Mouse (Mus musculus) lung, adult 18-20 months (tissue): Measurements from ENCODE around the gene Opn1sw.
"Not testable (repeated sequence)": the region's sequence is repeated elsewhere in the genome, so short reads cannot be mapped to it uniquely, and the experiment has no call there.

Experiments
- DNase-seq, 2 experiments: peaks; one replicate each; pipeline ENCODE4 v3.0.0; 2022; ENCODE audit warnings: mixed read lengths in 2 of 2

The Opn1sw gene

GRCm38 (mm10) chr6:29395910-29396713 lies 7.8 kb upstream of the Opn1sw start, which contains the start of gene Ccdc136:
Ccdc136 (plus strand) TSS chr6:29396309.
- DNase-seq: peak; percentile 79 to 84

DNA sequence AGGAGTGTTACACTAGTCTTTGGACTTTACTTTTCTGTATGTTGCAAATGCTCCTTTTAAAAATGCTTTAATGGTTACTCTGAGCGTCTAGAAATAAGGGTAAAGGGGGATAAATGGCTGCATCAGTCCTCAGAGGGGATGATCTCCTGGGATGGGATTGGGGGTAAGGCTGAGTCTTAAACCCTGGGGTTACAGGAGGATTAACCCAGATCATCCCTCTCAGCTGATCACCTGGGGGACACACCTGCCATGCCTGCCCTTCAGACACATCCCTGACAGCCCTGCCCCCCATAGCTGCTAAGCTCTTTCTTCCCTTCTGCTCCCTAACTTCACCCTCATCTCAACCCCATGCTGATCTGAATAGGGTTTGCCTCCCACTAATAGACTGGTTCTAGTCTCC lies 6.0 kb upstream of the Opn1sw start:
- DNase-seq: no peak

GRCm38 (mm10) chr6:29391802-29392201 lies 3.5 kb upstream of the Opn1sw start:
- DNase-seq: no peak

- not testable (repeated sequence) for DNase-seq
Measured at GRCm38 (mm10) chr6:29391241-29391640, 3.0 kb upstream of the Opn1sw start.

- DNase-seq: not testable (repeated sequence)
Measured at GRCm38 (mm10) chr6:29390500-29390899, 2.2 kb upstream of the Opn1sw start.

DNA sequence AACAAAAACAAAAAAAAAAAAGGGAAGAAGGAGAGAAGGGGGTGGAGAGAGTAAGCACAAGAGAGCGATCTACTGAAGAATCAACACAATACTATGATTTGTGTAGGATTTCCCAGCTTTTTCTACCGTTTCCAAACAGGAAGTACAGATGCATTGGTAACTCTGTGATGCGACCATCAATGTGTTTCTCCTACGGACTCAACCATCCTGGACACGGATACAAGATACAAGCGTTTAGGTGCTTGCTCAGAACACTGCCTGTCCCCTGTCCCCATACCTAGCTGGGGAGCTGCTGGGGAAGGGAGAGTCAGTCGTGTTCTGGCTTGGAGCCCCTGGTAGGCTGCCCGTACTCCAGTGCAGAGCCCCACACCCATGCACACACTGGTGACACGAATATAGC lies 1.2 kb upstream of the Opn1sw start:
- no peak for DNase-seq

DNA sequence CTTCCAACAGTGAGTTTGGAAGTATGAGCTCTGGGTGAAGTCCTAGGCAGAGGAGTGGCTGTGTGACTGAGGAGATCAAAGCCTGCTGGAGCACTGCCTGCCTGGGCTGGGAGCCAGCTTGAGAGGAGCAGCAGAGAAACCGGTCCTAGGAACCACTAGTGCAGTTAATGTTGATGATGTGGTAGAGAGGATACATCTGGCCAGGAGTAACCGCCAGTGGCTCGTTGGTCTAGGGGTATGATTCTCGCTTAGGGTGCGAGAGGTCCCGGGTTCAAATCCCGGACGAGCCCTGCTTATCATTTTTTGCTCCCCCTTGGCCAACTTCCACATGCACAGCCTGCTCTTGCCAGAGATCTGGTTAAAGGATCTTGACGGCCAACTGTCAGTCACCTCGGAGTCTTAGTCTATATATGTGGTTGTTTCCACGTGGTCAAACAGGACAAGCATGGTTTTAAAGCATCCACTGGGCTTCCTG lies 375 bp upstream of the Opn1sw start:
- DNase-seq: peak; percentile 87 to 92

GRCm38 (mm10) chr6:29382442-29382841 lies 5.8 kb downstream of the Opn1sw start:
- DNase-seq: no peak

- DNase-seq: no peak
Measured at GRCm38 (mm10) chr6:29379954-29380353, 8.3 kb downstream of the Opn1sw start.

DNA sequence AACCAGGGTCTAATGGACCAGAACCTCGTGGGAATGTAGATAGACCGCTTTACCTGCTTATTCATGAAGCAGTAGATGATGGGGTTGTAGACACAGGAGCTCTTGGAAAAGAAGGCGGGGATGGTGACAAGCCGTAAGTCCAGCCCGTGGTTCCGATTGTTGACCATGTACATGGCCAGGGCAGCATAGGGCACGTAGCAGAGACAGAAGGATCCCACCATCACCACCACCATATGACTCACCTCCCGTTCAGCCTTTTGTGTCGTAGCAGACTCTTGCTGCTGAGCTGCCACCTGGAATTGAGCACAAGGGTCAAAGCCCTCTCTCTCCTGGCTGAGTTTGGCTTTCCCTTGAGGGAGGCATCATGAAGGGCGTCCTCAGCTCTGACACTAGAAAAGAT lies 9.6 kb downstream of the Opn1sw start:
- no peak for DNase-seq

GRCm38 (mm10) chr6:29377386-29377785 lies 10.9 kb downstream of the Opn1sw start:
- no peak for DNase-seq

DNA sequence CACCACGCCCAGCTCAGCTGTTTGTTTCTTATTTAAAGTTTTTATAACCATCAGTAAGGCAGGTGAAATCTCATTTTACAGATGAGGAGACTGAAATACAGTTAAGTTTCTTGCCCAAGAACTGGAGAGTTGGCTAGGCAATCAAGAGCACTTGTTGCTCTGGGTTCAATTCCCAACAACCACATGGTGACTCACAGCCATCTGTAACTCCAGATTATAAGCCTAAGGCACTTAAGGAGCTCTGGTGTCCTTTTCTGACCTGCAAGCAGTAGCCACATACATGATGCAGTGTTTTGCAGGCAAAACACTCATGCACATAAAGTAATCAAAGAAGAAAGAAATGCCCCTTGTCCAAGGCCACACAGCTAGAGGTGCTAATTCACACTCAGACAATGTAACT lies 23.0 kb downstream of the Opn1sw start:
- no peak for DNase-seq

GRCm38 (mm10) chr6:29363129-29363515 lies 25.1 kb downstream of the Opn1sw start:
- DNase-seq: no peak

GRCm38 (mm10) chr6:29362246-29363128 lies 25.8 kb downstream of the Opn1sw start:
- peak in 1 of 2 experiments; percentile 33 for DNase-seq

DNA sequence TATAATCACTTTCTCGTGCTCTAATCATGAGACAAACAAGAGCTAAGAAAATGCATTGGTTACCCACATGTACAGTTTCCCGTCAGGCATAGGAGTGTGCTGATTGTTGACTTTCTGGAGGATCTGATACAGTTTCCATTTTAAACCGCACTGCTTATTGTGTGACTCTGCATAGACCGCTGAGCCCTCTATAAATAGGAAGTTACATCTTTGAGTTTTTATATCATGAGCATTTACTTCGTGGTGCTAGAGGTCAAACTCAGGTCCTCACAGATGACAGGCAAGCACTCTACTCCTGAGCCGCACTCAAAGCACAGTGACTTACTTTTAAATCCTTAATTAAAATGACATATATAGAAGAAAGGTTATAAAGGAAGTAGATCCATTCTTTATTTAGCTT lies 28.1 kb downstream of the Opn1sw start:
- DNase-seq: no peak

DNA sequence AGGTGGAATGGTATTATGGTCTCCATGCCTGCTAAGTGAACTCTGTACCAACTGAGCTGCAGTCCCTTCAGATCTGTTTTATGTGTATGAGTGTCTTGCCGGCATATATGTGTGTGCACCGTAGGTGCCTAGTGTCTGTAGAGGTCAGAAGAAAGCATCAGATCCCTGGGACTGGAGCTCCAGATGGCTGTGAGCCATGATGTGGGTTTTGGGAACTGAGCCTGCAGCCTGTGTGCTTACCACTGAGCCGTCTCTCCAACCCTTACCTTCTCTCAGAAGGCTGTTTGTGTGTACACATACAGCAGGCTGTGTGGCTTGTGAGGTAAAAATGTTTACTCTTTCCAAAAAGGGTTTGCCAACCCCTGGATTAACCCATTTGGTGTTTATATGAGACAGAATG lies 28.9 kb downstream of the Opn1sw start:
- no peak for DNase-seq

- DNase-seq: no peak
Measured at GRCm38 (mm10) chr6:29352816-29353215, 35.5 kb downstream of the Opn1sw start.

- DNase-seq: no peak
Measured at GRCm38 (mm10) chr6:29351613-29352012, 36.7 kb downstream of the Opn1sw start.

- no peak for DNase-seq
Measured at GRCm38 (mm10) chr6:29348371-29348724, 39.9 kb downstream of the Opn1sw start.

- DNase-seq: peak; percentile 100
Measured at GRCm38 (mm10) chr6:29347665-29348370, 40.5 kb downstream of the Opn1sw start, which contains the start of gene Calu. Calu (plus strand) TSS chr6:29348069.

DNA sequence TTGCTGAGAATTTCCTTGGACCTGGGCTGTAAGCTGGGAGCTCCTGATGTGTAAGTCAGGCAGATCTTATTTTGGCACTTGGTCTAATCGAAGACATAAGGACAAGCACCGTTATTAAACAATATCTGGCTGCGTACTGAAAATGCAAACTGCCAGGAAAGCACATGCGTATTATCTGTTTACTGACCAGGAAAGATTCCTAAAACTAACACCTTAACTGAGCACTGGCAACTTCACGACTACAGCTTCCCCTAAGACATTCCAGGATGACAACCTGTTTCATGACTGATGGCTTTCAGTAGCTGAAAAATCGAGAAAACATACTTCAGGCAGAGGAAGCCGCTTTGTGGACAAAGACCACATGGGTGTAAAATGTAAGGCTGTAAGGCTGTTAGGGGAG lies 41.1 kb downstream of the Opn1sw start:
- DNase-seq: peak in 1 of 2 experiments; percentile 8

DNA sequence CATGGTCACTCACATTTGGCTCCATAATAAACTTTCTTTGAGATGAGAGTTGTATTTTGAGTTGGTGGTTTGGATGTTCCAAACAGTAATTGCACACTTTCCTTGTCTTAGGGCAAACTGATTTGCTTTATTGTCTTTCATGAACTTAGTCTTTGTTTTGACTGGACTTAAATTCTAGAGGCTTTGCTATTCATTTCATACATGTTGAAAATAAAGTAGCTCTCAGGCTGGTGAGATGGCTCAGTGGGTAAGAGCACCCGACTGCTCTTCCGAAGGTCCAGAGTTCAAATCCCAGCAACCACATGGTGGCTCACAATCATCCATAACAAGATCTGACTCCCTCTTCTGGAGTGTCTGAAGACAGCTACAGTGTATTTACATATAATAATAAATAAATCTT lies 41.8 kb downstream of the Opn1sw start:
- not testable (repeated sequence) for DNase-seq

GRCm38 (mm10) chr6:29329514-29329913 lies 58.8 kb downstream of the Opn1sw start:
- no peak for DNase-seq
